Mouse (Mus musculus) CH12F3 (cell line): ENCODE data around the gene Pxt1.

Experiments used
- in situ Hi-C: fragments of 300-500 bp; cut with MboI; formaldehyde crosslinking; loops from 2 replicates; pipeline ENCODE4 v1.14.3; 2020; ENCODE audit warnings: low sequenced_read_pairs

Pxt1 gene

DNA sequence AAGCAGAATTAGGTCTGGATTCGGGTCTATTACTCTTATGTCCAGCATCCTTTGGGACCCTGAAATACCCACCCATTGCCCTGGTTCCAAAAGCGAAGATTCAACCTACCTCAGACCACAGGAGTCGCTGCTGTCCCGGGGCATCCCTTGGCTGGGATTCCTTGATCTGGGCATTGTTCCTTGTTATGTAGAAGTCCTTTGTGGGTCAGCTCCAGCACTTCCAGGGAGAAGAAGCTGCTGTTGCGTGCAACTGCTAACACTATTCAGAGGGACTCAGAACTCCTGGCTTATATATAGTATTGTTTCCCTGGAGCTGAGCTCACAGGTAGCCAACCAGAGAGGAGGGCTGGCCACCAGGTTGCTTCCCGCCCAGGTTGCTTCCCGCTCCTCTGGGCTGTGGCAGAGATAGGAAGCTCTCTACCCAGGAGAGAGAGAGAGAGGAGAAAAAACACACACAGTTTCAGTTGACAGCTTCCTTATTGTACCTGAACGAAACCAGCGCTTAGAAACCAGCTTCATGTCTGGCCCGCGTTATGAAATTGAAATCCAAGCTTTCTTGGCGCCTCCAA is 28.5 kb downstream of the Pxt1 start, which contains the start of gene 4930539E08Rik:
Gene 4930539E08Rik, minus strand, starts transcription at position 265 of the 569 bp plus-strand sequence.
- in situ Hi-C loops: no loop called here

DNA sequence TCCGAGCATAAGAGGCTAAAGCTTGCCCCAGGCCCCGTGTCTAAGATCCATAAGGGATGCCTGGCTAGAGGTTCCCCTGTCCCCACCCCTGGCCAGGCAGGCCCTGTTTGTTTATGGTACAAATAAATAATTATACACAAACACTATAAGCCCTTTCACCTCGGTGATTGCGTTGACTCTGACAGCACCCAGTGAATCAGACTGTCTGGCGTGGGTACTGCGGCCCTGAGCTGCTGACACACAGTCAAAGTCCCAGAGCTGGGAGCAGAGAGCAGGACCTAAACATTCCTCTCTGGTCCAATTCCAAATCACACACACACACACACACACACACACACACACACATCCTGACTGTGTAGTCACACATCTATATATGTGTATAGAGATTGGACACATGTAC is 29.7 kb downstream of the Pxt1 start:
- in situ Hi-C loops: no loop called here

DNA sequence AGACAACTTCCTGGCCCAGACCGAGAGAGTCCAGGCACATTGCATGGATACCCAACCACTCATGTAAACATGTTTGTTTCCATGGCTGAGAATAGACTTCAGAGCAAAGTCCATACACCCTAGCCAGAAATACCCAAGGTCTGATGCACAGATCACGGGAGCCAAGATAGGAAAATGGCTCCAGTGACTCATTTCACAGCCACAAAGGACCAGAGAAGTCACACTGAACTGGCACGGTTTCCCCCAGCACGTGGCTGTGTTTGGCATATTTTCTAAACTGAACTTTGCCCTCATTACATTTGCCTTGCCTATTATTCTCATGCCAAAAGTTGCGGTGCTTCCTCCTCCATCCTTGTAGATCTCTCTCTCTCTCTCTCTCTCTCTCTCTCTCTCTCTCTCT is 30.4 kb downstream of the Pxt1 start:
- in situ Hi-C loops: no loop called here

DNA sequence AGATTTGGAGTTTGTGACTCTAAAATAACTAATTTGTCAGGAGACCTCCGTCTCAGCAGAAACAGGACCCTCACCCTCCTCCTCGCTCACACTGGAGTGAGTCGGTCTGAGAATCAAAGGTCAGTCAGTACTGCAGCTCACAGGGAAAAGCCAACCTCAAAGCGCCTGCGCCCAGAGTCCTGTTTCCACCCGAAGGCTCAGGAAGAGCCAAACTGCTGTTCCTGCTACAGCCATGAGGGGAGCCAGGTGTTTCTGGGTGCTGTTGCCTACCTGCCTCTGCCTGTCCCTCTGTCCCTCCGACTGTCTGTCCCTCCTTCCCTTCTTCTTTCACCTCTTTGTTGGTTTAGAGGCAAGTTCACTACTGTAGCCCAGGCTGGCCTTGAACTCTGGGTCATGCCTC is 33.5 kb downstream of the Pxt1 start:
- in situ Hi-C loops: no loop called here

DNA sequence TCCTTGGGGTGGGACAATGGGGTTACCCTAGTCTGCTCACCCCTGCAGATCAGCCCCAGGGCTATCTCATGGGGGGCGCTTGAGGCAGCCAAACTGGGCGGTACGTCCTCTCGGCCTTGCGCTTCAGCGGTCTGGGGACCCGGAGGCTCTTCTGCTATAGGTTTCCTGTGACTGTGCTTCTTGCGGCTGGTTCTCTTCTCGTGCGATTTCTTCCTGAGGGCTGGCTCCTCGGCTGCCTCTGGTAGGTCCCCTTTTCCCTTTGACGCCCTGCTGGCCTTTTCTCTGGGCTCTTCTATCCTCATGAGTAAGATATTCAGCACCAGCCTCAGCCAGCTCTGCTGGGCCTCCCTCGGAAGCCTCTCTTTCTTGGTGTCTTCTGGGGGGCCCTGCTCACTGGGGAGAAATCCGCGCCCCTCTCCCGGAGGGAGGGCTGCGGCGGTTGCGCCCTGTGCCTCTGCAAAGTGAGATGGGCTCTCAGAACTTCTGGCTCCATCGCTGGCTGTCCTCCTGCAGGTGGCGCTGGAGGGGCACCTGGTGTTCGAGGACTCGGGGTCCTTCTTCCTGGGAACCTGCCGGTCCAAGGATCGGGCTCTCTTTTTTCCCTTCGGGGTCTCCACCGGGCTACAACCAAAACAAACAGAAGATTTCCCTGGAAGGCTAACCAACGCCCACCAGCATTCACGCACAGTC is 34.2 kb downstream of the Pxt1 start:
- in situ Hi-C loops: no loop called here

DNA sequence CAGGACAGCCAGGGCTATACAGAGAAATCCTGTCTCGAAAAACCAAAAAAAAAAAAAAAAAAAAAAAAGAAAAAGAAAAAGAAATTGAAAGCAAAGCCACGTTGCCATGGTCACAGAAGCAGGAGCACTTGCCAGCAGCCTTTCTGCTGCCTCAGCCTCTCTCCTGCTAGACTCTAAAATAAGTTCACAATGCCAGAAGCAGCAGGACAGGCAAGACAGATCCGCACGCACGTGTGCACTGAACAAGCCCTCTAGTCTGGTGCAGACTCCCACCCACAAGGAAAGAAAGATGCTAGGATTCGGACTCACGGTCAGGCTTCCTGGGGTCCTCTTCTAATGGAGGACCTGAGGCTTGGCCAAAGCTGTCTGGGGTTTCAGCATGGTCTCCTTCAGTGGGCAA is 35.7 kb downstream of the Pxt1 start:
- in situ Hi-C loops: no loop called here

DNA sequence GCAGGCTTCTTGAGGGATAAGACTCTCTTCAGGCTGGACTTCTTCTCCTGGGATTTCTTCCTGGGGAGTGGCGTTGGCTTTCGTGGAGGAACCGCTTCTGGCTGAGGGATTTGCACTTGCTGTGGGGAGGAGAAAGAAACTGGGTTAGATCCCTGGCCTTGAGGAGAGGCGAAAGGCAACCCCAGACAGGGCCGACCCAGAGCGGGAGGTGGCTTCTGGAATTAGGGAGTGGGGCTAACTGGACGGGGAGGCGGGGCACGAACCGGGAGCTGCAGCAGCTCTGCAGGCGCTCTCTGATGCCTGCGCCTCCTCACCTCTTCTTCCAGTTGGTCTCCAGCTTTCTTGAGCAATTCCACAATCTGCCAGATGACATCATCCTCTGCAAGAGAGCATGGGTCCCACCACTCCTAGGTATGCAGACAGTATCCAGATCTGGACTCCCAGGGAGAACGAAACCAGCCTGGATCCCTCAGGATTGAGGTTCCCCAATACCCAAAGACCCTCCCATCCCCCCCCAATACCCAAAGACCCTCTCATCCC is 38.2 kb downstream of the Pxt1 start:
- in situ Hi-C loops: no loop called here

DNA sequence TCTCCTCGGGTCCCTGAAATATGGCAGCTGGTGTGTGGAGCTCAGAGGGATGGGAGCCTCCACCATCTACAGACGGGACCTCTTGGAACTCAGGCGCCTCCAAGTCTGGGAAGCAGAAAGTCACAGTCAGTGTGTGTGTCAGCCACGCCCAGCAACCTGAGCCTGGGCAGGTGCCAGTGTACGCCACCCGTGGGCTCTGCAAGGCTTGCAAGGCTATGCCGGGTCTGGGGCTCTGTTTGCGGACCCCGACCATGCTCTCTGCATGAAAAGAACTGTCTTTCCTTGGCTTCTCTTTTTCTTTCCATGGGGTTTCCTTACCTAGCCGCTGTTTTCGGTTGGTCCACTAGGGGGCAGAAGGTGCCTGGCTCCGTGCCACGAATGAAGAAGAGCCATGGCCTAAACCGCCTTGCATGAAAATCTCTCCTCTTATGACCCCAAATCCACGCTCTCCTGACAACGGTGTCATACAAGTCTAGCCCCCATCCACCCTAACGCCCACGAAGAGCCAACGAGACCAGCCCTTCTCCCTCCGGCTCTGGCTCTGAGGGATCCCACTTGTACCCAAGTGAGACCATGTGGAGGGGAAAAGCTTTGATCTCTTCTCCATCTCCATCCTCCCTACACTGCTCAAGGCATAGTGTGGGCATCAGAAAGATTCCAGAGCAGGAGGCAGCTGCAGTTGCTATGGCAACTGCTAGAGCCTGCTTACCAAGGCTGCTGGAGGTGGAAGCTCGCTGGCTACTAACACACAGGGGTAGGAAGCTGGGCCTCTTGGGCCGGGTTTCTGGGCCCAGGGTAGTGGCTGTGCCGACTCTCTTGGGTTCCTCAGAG is 38.9 kb downstream of the Pxt1 start:
- in situ Hi-C loops: no loop called here

DNA sequence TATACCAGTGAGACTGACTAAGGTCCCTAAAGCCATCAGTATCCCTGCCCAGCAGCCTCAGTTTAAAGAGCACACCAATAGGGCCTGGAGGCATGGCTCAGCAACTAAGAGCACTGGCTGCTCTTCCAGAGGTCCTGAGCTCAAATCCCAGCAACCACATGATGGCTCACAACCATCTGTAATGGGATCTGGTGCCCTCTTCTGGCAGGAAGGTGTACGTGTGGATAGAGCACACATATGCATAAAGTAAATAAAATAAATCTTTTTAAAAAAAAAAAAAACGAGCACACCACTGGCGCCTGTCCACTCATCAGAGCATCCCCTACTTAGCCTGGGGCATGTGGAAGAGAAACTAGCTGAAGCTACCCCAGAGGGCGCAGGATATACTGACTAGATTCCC is 42.1 kb downstream of the Pxt1 start:
- in situ Hi-C loops: no loop called here

DNA sequence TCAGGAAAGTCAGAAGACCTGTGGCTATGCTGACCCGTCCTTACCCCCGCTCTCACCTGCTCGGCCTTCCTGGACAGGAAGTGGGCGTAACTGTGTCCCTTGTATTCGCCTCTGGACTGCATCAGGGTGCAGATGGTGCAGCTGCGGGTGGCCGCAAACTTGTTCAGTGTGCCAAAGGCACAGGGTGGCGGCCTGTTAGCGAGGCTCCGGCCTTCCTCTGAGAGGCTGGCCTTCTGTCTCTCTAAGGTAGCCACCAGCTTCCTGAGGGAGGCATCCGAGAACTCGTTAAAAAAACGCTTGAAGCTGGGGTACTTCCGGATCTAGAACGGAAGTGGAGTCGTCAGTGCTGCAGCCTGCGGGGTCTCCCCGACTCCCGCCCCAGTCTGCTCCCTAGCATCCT is 44.2 kb downstream of the Pxt1 start:
- in situ Hi-C loops: no loop called here

DNA sequence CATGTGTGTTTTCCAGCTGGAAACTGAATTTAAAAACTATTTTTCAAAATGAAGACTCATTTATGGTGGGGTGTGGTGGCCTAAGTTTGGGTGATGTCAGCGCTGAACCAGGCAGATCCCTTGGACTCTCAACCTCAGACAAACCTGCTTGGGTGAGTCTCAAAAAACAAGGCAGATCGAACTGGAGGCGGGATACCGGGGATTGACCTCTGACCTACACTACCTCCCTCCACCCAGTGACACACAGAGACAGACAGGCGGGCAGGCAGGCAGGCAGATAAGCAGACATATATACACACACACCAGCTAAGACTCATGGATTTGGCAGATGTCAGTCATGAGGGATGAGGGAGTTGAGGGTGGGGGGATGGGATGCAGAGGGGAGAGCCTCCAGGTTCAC is 45.4 kb downstream of the Pxt1 start:
- in situ Hi-C loops: no loop called here

DNA sequence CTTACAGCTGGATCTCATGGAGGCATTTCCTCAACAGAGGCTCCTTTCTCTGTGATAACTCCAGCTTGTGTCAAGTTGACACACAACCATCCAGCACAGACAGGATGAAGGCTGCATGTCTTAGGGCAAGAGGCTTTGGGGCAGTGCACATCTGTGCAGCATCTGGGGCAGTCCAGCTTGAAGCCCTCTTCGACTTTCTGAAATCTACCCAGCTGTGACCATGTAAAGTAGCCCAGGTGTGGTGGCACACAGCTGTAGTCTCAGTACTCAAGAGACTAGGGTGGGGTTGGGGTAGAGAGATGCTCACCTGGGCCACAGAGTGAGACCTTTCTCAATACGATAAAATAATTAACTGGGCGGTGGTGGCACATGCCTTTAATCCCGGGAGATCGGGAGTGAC is 45.8 kb downstream of the Pxt1 start:
- in situ Hi-C loops: no loop called here

DNA sequence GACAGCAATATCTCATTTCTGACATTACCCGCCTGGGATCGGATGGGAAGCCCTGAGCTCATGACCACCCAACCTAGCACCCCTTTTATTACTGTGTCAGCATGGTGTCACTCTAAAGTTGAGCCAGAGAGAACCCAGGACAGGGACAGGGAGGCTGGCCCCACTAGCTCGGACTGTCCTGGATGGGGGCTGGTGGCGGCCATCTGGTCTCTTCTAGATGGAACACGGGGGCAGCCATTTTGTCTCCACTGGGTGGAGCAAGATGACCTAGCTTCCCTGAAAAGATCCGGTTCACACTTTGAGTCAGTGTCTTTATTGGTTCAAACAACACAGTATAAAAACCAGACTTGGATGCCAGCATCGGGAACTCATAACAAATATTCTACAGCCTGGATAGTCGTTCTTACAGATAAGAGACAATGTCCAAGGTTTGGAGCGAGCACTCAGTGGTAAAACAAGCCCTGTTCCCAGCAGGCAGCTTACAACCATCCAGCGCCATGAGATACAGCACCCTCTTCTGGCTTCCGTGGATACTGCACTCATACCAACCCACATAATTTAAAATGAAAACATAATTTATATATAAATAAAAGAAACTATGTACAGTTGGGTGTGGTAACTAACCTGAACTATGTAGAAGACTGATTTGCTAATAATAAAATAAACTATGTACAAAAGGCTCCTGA is 47.4 kb downstream of the Pxt1 start:
- in situ Hi-C loops: no loop called here

DNA sequence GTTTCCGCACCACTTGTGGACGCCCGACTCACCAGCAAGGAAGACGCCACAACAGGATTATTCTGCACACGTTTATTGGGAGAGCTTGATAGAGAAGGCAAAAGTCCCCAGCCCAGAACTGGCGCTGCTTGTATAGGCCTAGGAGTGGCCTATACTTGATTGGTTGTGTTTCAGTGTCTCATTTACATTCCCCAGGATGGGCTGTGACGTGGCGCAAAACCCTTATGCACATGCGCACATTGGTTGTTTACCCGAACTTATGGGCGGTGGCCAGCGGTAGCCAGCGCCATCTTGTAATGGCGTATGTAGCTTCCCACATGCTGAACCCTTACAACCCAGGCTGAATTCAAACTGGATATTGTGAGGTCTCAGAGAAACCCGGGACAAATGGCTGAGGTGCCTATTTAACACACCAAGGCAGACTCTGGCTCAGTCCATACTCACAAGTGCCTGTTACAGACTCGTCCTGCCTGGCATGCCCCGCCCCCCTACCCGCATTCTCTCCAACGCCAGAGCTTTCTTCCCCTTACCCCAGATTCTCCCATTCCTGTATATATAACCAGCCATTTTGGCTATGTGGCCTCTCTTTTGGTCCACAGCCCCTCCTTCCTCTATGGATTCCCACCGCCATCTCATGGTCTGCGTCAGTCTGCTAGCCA is 48.3 kb downstream of the Pxt1 start:
- in situ Hi-C loops: no loop called here

DNA sequence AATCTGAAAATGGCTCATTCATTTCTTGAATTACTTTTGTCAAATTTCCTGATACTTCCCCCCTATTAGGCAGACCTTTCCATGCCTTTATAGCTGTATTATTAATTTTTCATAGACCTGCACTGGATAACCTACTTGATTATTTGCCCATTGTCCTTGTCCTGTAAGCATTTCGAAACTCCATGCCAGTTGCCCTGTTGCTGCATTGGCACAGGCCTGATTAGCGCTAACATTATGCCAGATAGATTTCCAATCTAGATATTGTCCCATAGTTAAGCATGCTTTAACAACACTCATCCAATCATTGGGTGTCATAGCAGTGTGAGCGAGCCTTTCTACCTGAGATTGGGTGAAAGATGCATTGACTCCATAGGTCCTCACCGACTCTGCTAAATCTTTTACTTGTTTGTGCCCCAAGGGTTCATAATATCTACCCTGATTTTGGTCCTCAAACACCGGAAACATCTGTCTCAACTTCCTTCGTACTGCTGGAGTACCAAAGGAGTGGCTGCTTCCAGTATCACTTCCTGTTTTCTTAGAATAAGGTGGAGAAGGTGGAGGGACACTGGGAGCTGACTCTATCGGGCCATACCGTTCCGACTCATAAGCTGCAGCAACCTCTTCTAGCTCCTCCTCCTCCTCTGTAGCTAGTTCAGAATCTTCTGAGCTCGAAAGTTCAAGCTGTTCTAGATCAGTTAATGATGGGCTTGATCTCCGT is 49.4 kb downstream of the Pxt1 start:
- in situ Hi-C loops: no loop called here

DNA sequence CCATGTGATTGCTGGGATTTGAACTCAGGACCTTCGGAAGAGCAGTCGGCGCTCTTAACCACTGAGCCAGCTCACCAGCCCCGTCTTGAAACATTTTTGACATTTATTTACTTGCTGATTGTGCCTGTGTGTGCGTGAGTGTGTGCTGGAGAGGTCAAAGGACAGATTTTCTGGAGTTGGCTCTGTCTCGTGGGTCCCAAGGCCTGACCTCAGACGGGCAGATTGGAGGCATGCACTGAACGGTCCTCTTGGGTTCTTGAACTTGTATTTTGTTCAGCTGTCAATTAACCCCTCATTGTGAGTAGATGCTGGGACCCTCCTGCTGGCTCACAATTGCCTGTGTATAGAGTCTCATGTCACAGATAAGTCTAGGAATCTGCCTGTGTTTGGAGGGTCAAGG is 57.4 kb downstream of the Pxt1 start:
- in situ Hi-C loops: no loop called here

DNA sequence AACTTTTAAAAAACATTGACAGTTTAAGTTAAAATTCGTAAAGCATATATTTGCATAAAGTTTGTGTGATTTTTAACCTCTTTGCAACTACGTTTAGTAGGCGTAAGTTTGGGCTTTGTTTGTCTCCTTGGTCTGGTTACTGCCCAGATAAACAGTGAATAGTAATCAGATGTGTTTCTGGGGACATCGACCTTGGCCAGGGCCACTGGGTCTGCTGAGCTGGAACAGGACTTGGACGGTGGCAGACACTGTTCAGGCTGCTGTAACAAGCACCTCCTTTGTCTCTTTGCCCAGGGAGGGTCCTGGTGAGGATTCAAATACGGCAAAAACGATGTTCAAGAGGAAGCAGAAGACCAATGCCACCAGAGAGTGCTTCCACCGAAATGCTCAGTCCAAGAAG is 58.4 kb downstream of the Pxt1 start:
- in situ Hi-C loops: no loop called here
